Mouse (Mus musculus) heart, adult 2 months (tissue): Measurements from ENCODE around the gene Dxo.

Experiments
- EP300 ChIP-seq: fragments of 200-500 bp; IDR thresholded peaks from 2 replicates; pipeline ENCODE4 v1.6.1; 2011; ENCODE audit warnings: low read depth, low read length, control low read depth; ENCODE audit not compliant: insufficient read depth
- POLR2A ChIP-seq: fragments of 200-500 bp; IDR thresholded peaks from 2 replicates; pipeline ENCODE4 v1.6.1; 2011; ENCODE audit warnings: mild to moderate bottlenecking, low read depth, low read length, control low read depth; ENCODE audit not compliant: insufficient read depth

- no peak for TF ChIP-seq POLR2A
- TF ChIP-seq EP300: no peak
Measured at GRCm38 (mm10) chr17:34844884-34845283, 8.1 kb downstream of the Dxo start.
